Mouse (Mus musculus) spleen, adult 2 months (tissue): Measurements from ENCODE around the gene Lax1. TPM values are rescaled to one million over a fixed set of nuclear protein-coding genes. Genes with fewer than 3 reads are reported as not detected.

ENCODE experiments used
- DNase-seq, 2 experiments: peaks; one replicate each; pipeline versions ENCODE4 v3.0.0 to v3.0.0-alpha.2; 2012 to 2021; ENCODE audit warnings: low spot score in 2 of 2, low read depth in 1 of 2
- H3K27ac ChIP-seq: fragments of 200-500 bp; 2 replicates; pipeline ENCODE4 v1.5.1; 2012; ENCODE audit warnings: low read length, inconsistent platforms; ENCODE audit not compliant: insufficient read depth
- H3K27me3 ChIP-seq: fragments of 200-500 bp; 2 replicates; pipeline ENCODE4 v1.6.1; 2012; ENCODE audit warnings: mild to moderate bottlenecking, moderate library complexity, low read length, inconsistent platforms; ENCODE audit not compliant: control insufficient read depth, insufficient read depth
- H3K36me3 ChIP-seq: fragments of 200-500 bp; 2 replicates; pipeline ENCODE4 v1.6.1; 2012; ENCODE audit warnings: mild to moderate bottlenecking, low read length, inconsistent platforms; ENCODE audit not compliant: control insufficient read depth, insufficient read depth
- H3K4me1 ChIP-seq: fragments of 200-500 bp; 2 replicates; pipeline ENCODE4 v1.6.1; 2011; ENCODE audit warnings: inconsistent platforms; ENCODE audit not compliant: control insufficient read depth, insufficient read depth, insufficient read length
- H3K4me3 ChIP-seq: fragments of 200-500 bp; 2 replicates; pipeline ENCODE4 v1.5.1; 2011; ENCODE audit warnings: mild to moderate bottlenecking, inconsistent platforms; ENCODE audit not compliant: insufficient read depth, insufficient read length; ENCODE audit errors: extremely low read depth
- CTCF ChIP-seq: fragments of 200-500 bp; IDR thresholded peaks from 2 replicates; pipeline ENCODE4 v1.5.1; 2011; ENCODE audit warnings: mild to moderate bottlenecking, inconsistent platforms; ENCODE audit not compliant: insufficient read depth, insufficient read length, insufficient replicate concordance; ENCODE audit errors: extremely low read depth
- POLR2A ChIP-seq: fragments of 200-500 bp; IDR thresholded peaks from 2 replicates; pipeline ENCODE4 v1.6.1; 2011; ENCODE audit warnings: low read depth, low read length, inconsistent platforms
- WGBS: fragments of 180-500 bp; shearing (Covaris S2); methylation state at CpG from one replicate; pipeline ENCODE4 v1.1.7; 2018; 5-methylcytosine and 5-hydroxymethylcytosine counted together
- polyA plus RNA-seq: library from polyadenylated mRNA; depleted of rRNA; stranded (reverse); fragments of >200 nt; gene quantifications from 2 replicates; pipeline ENCODE4 v1.2.3, GENCODE M21; 2012

The Lax1 gene
- polyA plus RNA-seq, 1 experiment = 35.4 TPM

DNA sequence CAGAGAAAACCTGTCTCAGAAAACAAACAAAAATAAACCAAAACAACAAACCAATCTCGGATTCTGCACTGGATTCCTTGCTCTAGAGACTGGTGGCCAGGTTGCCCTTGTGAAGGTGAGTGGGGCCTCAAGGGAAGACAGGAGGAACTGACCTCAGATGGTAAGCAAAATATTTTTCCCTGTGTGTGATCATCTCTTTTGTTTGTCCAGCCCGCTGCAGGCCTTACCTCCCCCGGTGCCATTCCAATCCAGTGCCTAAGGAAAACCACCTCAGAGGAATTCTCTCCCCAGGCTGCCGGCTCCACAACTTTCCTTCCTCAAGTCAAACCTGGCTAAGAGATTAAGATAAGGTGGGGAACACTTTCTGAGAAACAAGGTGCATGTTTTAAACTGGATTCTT, 2.3 kb upstream of the Lax1 start:
- Histone ChIP-seq H3K27me3 (no peaks in the 10 kb centered on the region), H3K36me3 (0 out of 2 replicates have a peak, but pooled peaks cover 1% of the 10 kb centered on the region), H3K4me3 (no peak overlapping the region), H3K4me1 (peaks cover 48% of the 10 kb centered on the region; the same call in 1 of the 2 replicates), H3K27ac (no peak overlapping the region)
- 79% methylated on average over 4 of the region's 4 CpGs for WGBS
- DNase-seq = no peak
- TF ChIP-seq CTCF = no peak
- no peak for TF ChIP-seq POLR2A

GRCm38 (mm10) chr1:133691046-133691445, 1.1 kb upstream of the Lax1 start:
- Histone ChIP-seq H3K4me1 (peaks cover 43% of the 10 kb centered on the region; the same call in 1 of the 2 replicates), H3K36me3 (peaks cover 4% of the 10 kb centered on the region; the same call in 1 of the 2 replicates), H3K27ac (peak overlapping the region; percentile 83), H3K27me3 (no peaks in the 10 kb centered on the region), H3K4me3 (no peak overlapping the region)
- 50% methylated on average over 6 of the region's 6 CpGs for WGBS
- no peak for TF ChIP-seq POLR2A
- TF ChIP-seq CTCF = no peak
- DNase-seq = no peak

DNA sequence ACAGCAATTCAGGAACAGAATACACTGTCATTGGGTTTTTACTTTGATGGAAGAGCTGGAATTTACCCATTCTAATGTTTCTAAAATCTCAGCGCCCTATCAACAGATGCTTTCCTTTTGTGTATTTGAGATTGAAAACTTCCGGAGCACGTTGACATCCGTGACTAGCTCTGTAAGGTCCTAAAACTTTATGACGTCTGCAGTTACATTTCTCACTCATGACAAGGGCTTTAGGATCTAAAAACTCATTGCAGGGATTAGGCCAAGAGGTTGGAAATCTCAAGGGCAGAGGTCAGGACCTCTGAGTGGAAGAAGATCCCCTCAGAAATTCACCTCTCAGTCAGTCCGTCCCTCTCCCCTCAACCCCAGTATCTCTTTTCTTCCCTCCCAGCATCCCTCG, 1.6 kb downstream of the Lax1 start:
- H3K4me3 ChIP-seq = peak overlapping the region; percentile 64
- DNase-seq = no peak
- no peaks in the 10 kb centered on the region for H3K27me3 ChIP-seq
- peak overlapping the region; percentile 42 for H3K27ac ChIP-seq
- peaks cover 19% of the 10 kb centered on the region; the same call in 1 of the 2 replicates for H3K4me1 ChIP-seq
- H3K36me3 ChIP-seq = peaks cover 4% of the 10 kb centered on the region; the same call in 1 of the 2 replicates
- WGBS = 32% methylated on average over 7 of the region's 7 CpGs
- no peak for TF ChIP-seq CTCF

GRCm38 (mm10) chr1:133685749-133686519, 4.0 kb downstream of the Lax1 start:
- TF ChIP-seq POLR2A (no peak), CTCF (no peak)
- peaks cover 8% of the 10 kb centered on the region; the same call in 1 of the 2 replicates for H3K4me1 ChIP-seq
- H3K27me3 ChIP-seq = no peaks in the 10 kb centered on the region
- no peak for DNase-seq
- no peak overlapping the region for H3K4me3 ChIP-seq
- H3K27ac ChIP-seq = no peak overlapping the region
- peaks cover 11% of the 10 kb centered on the region; the same call in 1 of the 2 replicates for H3K36me3 ChIP-seq
- 83% methylated on average over 10 of the region's 10 CpGs for WGBS

- Histone ChIP-seq H3K4me1 (no peaks in the 10 kb centered on the region), H3K36me3 (no peaks in the 10 kb centered on the region), H3K27ac (no peak overlapping the region), H3K27me3 (no peaks in the 10 kb centered on the region), H3K4me3 (no peak overlapping the region)
- TF ChIP-seq POLR2A (no peak), CTCF (no peak)
- DNase-seq = no peak
- WGBS = 29% methylated on average over 3 of the region's 3 CpGs
Observed at GRCm38 (mm10) chr1:133671801-133672200, 18.1 kb downstream of the Lax1 start.

GRCm38 (mm10) chr1:133671266-133671665, 18.6 kb downstream of the Lax1 start:
- Histone ChIP-seq H3K27me3 (no peaks in the 10 kb centered on the region), H3K36me3 (no peaks in the 10 kb centered on the region), H3K4me3 (no peak overlapping the region), H3K27ac (no peak overlapping the region), H3K4me1 (no peaks in the 10 kb centered on the region)
- WGBS = 64% methylated on average over 3 of the region's 3 CpGs
- TF ChIP-seq POLR2A (no peak), CTCF (no peak)
- DNase-seq = no peak

DNA sequence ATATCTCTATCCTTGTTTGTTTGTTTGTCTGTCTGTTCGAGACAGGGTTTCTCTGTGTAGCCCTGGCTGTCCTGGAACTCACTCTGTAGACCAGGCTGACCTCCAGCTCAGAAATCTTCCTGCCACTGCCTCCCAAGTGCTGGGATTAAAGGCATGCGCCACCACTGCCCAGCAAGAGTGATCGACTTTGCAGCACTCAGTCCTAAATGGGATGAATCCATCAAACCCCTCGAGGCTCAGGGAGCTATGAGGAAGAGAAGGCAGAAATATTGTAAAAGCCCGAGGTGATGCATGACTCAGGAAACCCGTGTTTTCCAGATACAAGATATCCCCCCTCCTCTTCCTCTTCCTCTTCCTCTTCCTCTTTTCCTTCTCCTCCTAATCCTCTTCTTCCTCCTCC, 19.1 kb downstream of the Lax1 start:
- no peaks in the 10 kb centered on the region for H3K4me1 ChIP-seq
- no peak overlapping the region for H3K4me3 ChIP-seq
- no peaks in the 10 kb centered on the region for H3K27me3 ChIP-seq
- no peak overlapping the region for H3K27ac ChIP-seq
- WGBS = 45% methylated on average over 6 of the region's 6 CpGs
- H3K36me3 ChIP-seq = no peaks in the 10 kb centered on the region
- TF ChIP-seq CTCF = no peak
- no peak for TF ChIP-seq POLR2A
- DNase-seq = no peak
